Comparison of ENCODE assay signal across 8 mouse cellular contexts in genomic region chr10:42760329-42760728, GRCm38 (mm10). TPM values are rescaled to one million over a fixed set of nuclear protein-coding genes. Genes with fewer than 3 reads are reported as not detected.
DNase-seq lines count a peak whose midpoint lies in the region; ATAC-seq and TF ChIP-seq lines count a peak whose summit lies in the region.

No protein-coding gene starts in this region.

- H3K4me3 ChIP-seq in limb, embryonic 14.5 days (replicated peaks; ENCODE audit: low read length) = no peak overlapping the region
- H3K4me3 ChIP-seq in limb, embryonic 10.5 days = no peak overlapping the region
- H3K4me3 ChIP-seq in heart, postnatal 0 days (ENCODE audit: low read depth, low read length) = no peak overlapping the region

- H3K36me3 ChIP-seq in limb, embryonic 14.5 days (ENCODE audit: control insufficient read depth, insufficient read depth, low read length) = no peaks in the 10 kb centered on the region
- no peaks in the 10 kb centered on the region for H3K36me3 ChIP-seq in limb, embryonic 10.5 days
- H3K36me3 ChIP-seq in heart, postnatal 0 days (replicated peaks; ENCODE audit: control insufficient read depth, insufficient read depth, low read length) = no peaks in the 10 kb centered on the region

- peak; percentile 5 for DNase-seq in embryo, embryonic 11 days
- DNase-seq in embryo, embryonic 10.5 days (ENCODE audit: low spot score) = no peak
- DNase-seq in limb, embryonic 14.5 days (ENCODE audit: low spot score) = peak; percentile 2
- DNase-seq in limb, embryonic 10.5 days (ENCODE audit: low spot score) = no peak
- DNase-seq in heart, postnatal 0 days (ENCODE audit: low spot score) = no peak
- DNase-seq in urinary bladder, postnatal 25 days (ENCODE audit: low spot score) = no peak
- DNase-seq in layer of hippocampus, adult 9-10 months (ENCODE audit: low spot score) = no peak

- no peak overlapping the region for H3K9ac ChIP-seq in limb, embryonic 14.5 days (ENCODE audit: low read depth, low read length, severe bottlenecking)
- H3K9ac ChIP-seq in heart, postnatal 0 days (replicated peaks; ENCODE audit: low read depth, low read length) = no peak overlapping the region

- peaks cover 21% of the 10 kb centered on the region for H3K4me1 ChIP-seq in limb, embryonic 14.5 days (ENCODE audit: control insufficient read depth, insufficient read depth, low read length)
- H3K4me1 ChIP-seq in limb, embryonic 10.5 days = peaks cover 24% of the 10 kb centered on the region
- H3K4me1 ChIP-seq in heart, postnatal 0 days (ENCODE audit: control insufficient read depth, insufficient read depth) = peaks cover 24% of the 10 kb centered on the region

- H3K9me3 ChIP-seq in limb, embryonic 14.5 days (ENCODE audit: control insufficient read depth, low read length) = no peaks in the 10 kb centered on the region
- H3K9me3 ChIP-seq in limb, embryonic 10.5 days (replicated peaks) = no peaks in the 10 kb centered on the region
- H3K9me3 ChIP-seq in heart, postnatal 0 days (replicated peaks; ENCODE audit: control insufficient read depth, low read length) = no peaks in the 10 kb centered on the region

- WGBS in limb, embryonic 14.5 days = 53% methylated on average over 8 of the region's 8 CpGs
- WGBS in limb, embryonic 10.5 days = 56% methylated on average over 8 of the region's 8 CpGs
- 55% methylated on average over 8 of the region's 8 CpGs for WGBS in heart, postnatal 0 days

- no peak overlapping the region for H3K27ac ChIP-seq in limb, embryonic 14.5 days (replicated peaks; ENCODE audit: low read depth, low read length)
- H3K27ac ChIP-seq in limb, embryonic 10.5 days = no peak overlapping the region
- no peak overlapping the region for H3K27ac ChIP-seq in heart, postnatal 0 days (ENCODE audit: low read depth)

- TF ChIP-seq CTCF in heart, postnatal 0 days (IDR thresholded peaks at IDR 0.05; ENCODE audit: low read depth) = peak; percentile 8; the same call in 1 of the 2 replicates

- no peak overlapping the region for H3K4me2 ChIP-seq in limb, embryonic 14.5 days (replicated peaks; ENCODE audit: low read depth, low read length, severe bottlenecking)
- H3K4me2 ChIP-seq in heart, postnatal 0 days (ENCODE audit: low read depth, low read length) = peak overlapping the region; percentile 24; the same call in 1 of the 2 replicates

- no peak for TF ChIP-seq POLR2A in limb, embryonic 14.5 days (IDR thresholded peaks at IDR 0.05; ENCODE audit: borderline replicate concordance, extremely low read depth, insufficient read depth, insufficient read length)

- no peak for ATAC-seq in limb, embryonic 14.5 days (ENCODE audit: low FRiP score, low read depth)
- no peak for ATAC-seq in heart, postnatal 0 days (ENCODE audit: insufficient read depth, low read depth)
- ATAC-seq in megakaryocyte, adult 5-6 weeks (ENCODE audit: poor library complexity, severe bottlenecking) = peak; percentile 52

- TF ChIP-seq EP300 in heart, postnatal 0 days (IDR thresholded peaks at IDR 0.05; ENCODE audit: low read depth) = no peak

- no peaks in the 10 kb centered on the region for H3K27me3 ChIP-seq in limb, embryonic 14.5 days (ENCODE audit: control insufficient read depth, insufficient read depth, low read length)
- H3K27me3 ChIP-seq in limb, embryonic 10.5 days (ENCODE audit: low read depth, poor library complexity, severe bottlenecking) = no peaks in the 10 kb centered on the region
- no peaks in the 10 kb centered on the region for H3K27me3 ChIP-seq in heart, postnatal 0 days (ENCODE audit: control insufficient read depth, insufficient read depth, low read length)

RNA-seq across cellular contexts. Expression of gene Sec63, which starts 1.0 kb away (rescaled TPM):
- polyA plus RNA-seq in limb, embryonic 14.5 days (2012; rRNA removed) = 31.5 and 48.9 TPM in 2 replicates
- 22.6 and 26.9 TPM in 2 replicates for polyA plus RNA-seq in limb, embryonic 14.5 days (2014; fragmentation: Nextera tagmentation; extraction: Ambion mirVana)
- polyA plus RNA-seq in limb, embryonic 10.5 days (2016; fragmentation: Nextera tagmentation; extraction: Ambion mirVana) = 24.7 and 29.9 TPM in 2 replicates
- total RNA-seq in heart, postnatal 0 days (2014; rRNA removed; ENCODE audit: low replicate concordance) = 14.3 and 15.5 TPM in 2 replicates
- polyA plus RNA-seq in heart, postnatal 0 days (2015; fragmentation: Nextera tagmentation; extraction: Ambion mirVana) = 10.9 and 11.0 TPM in 2 replicates
- 24.7 and 26.5 TPM in 2 replicates for total RNA-seq in megakaryocyte, adult 5-6 weeks (2015)
- 45.2 and 48.1 TPM in 2 replicates for total RNA-seq in megakaryocyte, adult 5-6 weeks (2017)

Comparison
In these comparisons a context has a peak if more than half of its experiments do, and no peak if none do; other contexts are left out.
1. DNase-seq: peak in embryo, embryonic 11 days (single experiment) and limb, embryonic 14.5 days (single experiment); none in embryo, embryonic 10.5 days (single experiment), limb, embryonic 10.5 days (single experiment), heart, postnatal 0 days (single experiment), urinary bladder, postnatal 25 days (single experiment) and layer of hippocampus, adult 9-10 months (single experiment).